Mouse (Mus musculus) spleen, adult 2 months (tissue): ENCODE data around the gene Gpx5.

ENCODE experiments used
- CTCF ChIP-seq: fragments of 200-500 bp; IDR thresholded peaks from 2 replicates; pipeline ENCODE4 v1.5.1; 2011; ENCODE audit warnings: mild to moderate bottlenecking, inconsistent platforms; ENCODE audit not compliant: insufficient read depth, insufficient read length, insufficient replicate concordance; ENCODE audit errors: extremely low read depth
- POLR2A ChIP-seq: fragments of 200-500 bp; IDR thresholded peaks from 2 replicates; pipeline ENCODE4 v1.6.1; 2011; ENCODE audit warnings: low read depth, low read length, inconsistent platforms

- TF ChIP-seq CTCF (no peak), POLR2A (no peak)
Measured at GRCm38 (mm10) chr13:21244089-21244488, 48.4 kb downstream of the Gpx5 start.
